Mouse (Mus musculus) liver, embryonic 14.5 days (tissue): ENCODE measurements around the gene Kcnk10.

ENCODE experiments used
- CTCF ChIP-seq: IDR thresholded peaks from 2 replicates; pipeline ENCODE4 v1.5.1; 2016; ENCODE audit warnings: antibody characterized with exemption, low read depth, control low read depth
- EP300 ChIP-seq: IDR thresholded peaks from 2 replicates; pipeline ENCODE4 v1.6.1; 2016; ENCODE audit warnings: antibody characterized with exemption, low read depth

DNA sequence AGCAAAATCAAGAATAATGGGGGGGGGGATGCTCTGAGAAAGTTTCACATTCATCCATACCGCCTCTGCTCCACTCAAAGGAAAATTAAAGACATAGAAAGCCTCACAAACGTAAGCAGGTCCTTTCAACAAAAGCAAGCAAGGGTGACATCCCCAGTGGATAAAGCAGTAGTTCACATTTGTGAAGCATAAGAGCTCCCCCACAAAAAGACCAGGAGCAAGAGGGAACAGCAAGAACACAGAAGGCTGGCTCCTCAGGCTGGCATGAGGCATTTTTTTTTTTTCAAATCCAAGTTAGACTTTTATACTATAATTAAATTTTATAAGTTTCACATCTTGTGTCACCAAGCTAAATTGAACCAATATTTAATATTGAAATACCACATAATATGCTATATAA lies 168.5 kb downstream of the Kcnk10 start:
- TF ChIP-seq EP300: no peak
- TF ChIP-seq CTCF: no peak
